Mouse (Mus musculus) kidney, adult 2 months (tissue): Measurements from ENCODE around the gene Zfp239.

Source experiments
- CTCF ChIP-seq: fragments of 200-500 bp; conservative IDR thresholded peaks from 2 replicates; pipeline ENCODE4 v1.5.1; 2011; ENCODE audit warnings: low read depth, mild to moderate bottlenecking, control low read depth, low read length, moderate library complexity, mixed read lengths; ENCODE audit not compliant: insufficient read depth, insufficient read length
- POLR2A ChIP-seq: fragments of 200-500 bp; IDR thresholded peaks from one replicate; pipeline ENCODE4 v1.6.1; 2011; ENCODE audit warnings: low read depth, low read length, control low read depth

- no peak for TF ChIP-seq CTCF
- TF ChIP-seq POLR2A: no peak
These were observed 13.3 kb upstream of the Zfp239 start for GRCm38 (mm10) chr6:117848577-117848976.
